Mouse (Mus musculus): ENCODE results near the gene Rpl37. TPM values are rescaled to one million over a fixed set of nuclear protein-coding genes. Genes with fewer than 3 reads are reported as not detected.
A peak's percentile ranks its signal among the peaks of the same experiment; 100 is the strongest.

Gene Rpl37
- polyA plus RNA-seq, 1 experiment from 2014 or later: 520 TPM

GRCm38 (mm10) chr15:5108655-5109040 lies 7.8 kb upstream of the Rpl37 start:
- Histone ChIP-seq H3K9me3 (ENCODE audit: control insufficient read depth) (no peaks in the 10 kb centered on the region), H3K9ac (ENCODE audit: low read depth, low read length) (no peak overlapping the region), H3K4me1 (replicated peaks; ENCODE audit: control insufficient read depth, insufficient read depth, low read length) (no peaks in the 10 kb centered on the region), H3K4me3 (ENCODE audit: low read depth, low read length) (no peak overlapping the region), H3K27ac (ENCODE audit: low read depth, low read length) (no peak overlapping the region), H3K36me3 (ENCODE audit: control insufficient read depth, insufficient read depth) (peaks cover 2% of the 10 kb centered on the region; the same call in 1 of the 2 replicates), H3K4me2 (replicated peaks; ENCODE audit: low read depth) (peak overlapping the region; percentile 52), H3K27me3 (replicated peaks; ENCODE audit: control insufficient read depth, insufficient read depth, low read length) (no peaks in the 10 kb centered on the region)
- 72% methylated on average over 3 of the region's 3 CpGs for whole genome bisulfite sequencing
- no peak for TF ChIP-seq CTCF (IDR thresholded peaks at IDR 0.05; ENCODE audit: low read depth)
- ATAC-seq: no peak

- Histone ChIP-seq H3K9me3 (ENCODE audit: control insufficient read depth) (no peaks in the 10 kb centered on the region), H3K4me2 (replicated peaks; ENCODE audit: low read depth) (no peak overlapping the region), H3K36me3 (ENCODE audit: control insufficient read depth, insufficient read depth) (no peaks in the 10 kb centered on the region), H3K27ac (ENCODE audit: low read depth, low read length) (no peak overlapping the region), H3K4me1 (replicated peaks; ENCODE audit: control insufficient read depth, insufficient read depth, low read length) (no peaks in the 10 kb centered on the region), H3K4me3 (ENCODE audit: low read depth, low read length) (no peak overlapping the region), H3K27me3 (replicated peaks; ENCODE audit: control insufficient read depth, insufficient read depth, low read length) (no peaks in the 10 kb centered on the region), H3K9ac (ENCODE audit: low read depth, low read length) (no peak overlapping the region)
- 81% methylated on average over 3 of the region's 3 CpGs for WGBS
- ATAC-seq: no peak
- no peak for TF ChIP-seq CTCF (IDR thresholded peaks at IDR 0.05; ENCODE audit: low read depth)
Observed at GRCm38 (mm10) chr15:5112651-5113050, 3.8 kb upstream of the Rpl37 start.

- H3K36me3 ChIP-seq (ENCODE audit: control insufficient read depth, insufficient read depth): peaks cover 24% of the 10 kb centered on the region
- no peak for ATAC-seq
- H3K27me3 ChIP-seq (replicated peaks; ENCODE audit: control insufficient read depth, insufficient read depth, low read length): no peaks in the 10 kb centered on the region
- no peak for TF ChIP-seq CTCF (IDR thresholded peaks at IDR 0.05; ENCODE audit: low read depth)
- H3K4me1 ChIP-seq (replicated peaks; ENCODE audit: control insufficient read depth, insufficient read depth, low read length): no peaks in the 10 kb centered on the region
- peak overlapping the region; percentile 88 for H3K27ac ChIP-seq (ENCODE audit: low read depth, low read length)
- H3K4me2 ChIP-seq (replicated peaks; ENCODE audit: low read depth): peak overlapping the region; percentile 57
- WGBS: 50% methylated on average over 8 of the region's 8 CpGs
- no peaks in the 10 kb centered on the region for H3K9me3 ChIP-seq (ENCODE audit: control insufficient read depth)
- H3K9ac ChIP-seq (ENCODE audit: low read depth, low read length): peak overlapping the region; percentile 62; the same call in 1 of the 2 replicates
- peak overlapping the region; percentile 92 for H3K4me3 ChIP-seq (ENCODE audit: low read depth, low read length)
Observed at GRCm38 (mm10) chr15:5115173-5115572, 1.3 kb upstream of the Rpl37 start.

GRCm38 (mm10) chr15:5117031-5117601 lies 671 bp downstream of the Rpl37 start:
- Histone ChIP-seq H3K27me3 (replicated peaks; ENCODE audit: control insufficient read depth, insufficient read depth, low read length) (no peaks in the 10 kb centered on the region), H3K4me1 (replicated peaks; ENCODE audit: control insufficient read depth, insufficient read depth, low read length) (no peaks in the 10 kb centered on the region), H3K9ac (ENCODE audit: low read depth, low read length) (peak overlapping the region; percentile 92), H3K4me2 (replicated peaks; ENCODE audit: low read depth) (peak overlapping the region; percentile 70), H3K27ac (ENCODE audit: low read depth, low read length) (peak overlapping the region; percentile 88), H3K9me3 (ENCODE audit: control insufficient read depth) (no peaks in the 10 kb centered on the region), H3K36me3 (ENCODE audit: control insufficient read depth, insufficient read depth) (peaks cover 43% of the 10 kb centered on the region), H3K4me3 (ENCODE audit: low read depth, low read length) (peak overlapping the region; percentile 92)
- WGBS: 1% methylated on average over 22 of the region's 22 CpGs
- no peak; the same call in 1 of the 2 replicates for ATAC-seq
- TF ChIP-seq CTCF (IDR thresholded peaks at IDR 0.05; ENCODE audit: low read depth): no peak

- Histone ChIP-seq H3K27me3 (replicated peaks; ENCODE audit: control insufficient read depth, insufficient read depth, low read length) (no peaks in the 10 kb centered on the region), H3K4me3 (ENCODE audit: low read depth, low read length) (no peak overlapping the region), H3K36me3 (ENCODE audit: control insufficient read depth, insufficient read depth) (peaks cover 45% of the 10 kb centered on the region), H3K4me2 (replicated peaks; ENCODE audit: low read depth) (no peak overlapping the region), H3K27ac (ENCODE audit: low read depth, low read length) (peak overlapping the region; percentile 15; the same call in 1 of the 2 replicates), H3K4me1 (replicated peaks; ENCODE audit: control insufficient read depth, insufficient read depth, low read length) (no peaks in the 10 kb centered on the region), H3K9me3 (ENCODE audit: control insufficient read depth) (no peaks in the 10 kb centered on the region), H3K9ac (ENCODE audit: low read depth, low read length) (no peak overlapping the region)
- no peak for ATAC-seq
- no peak for TF ChIP-seq CTCF (IDR thresholded peaks at IDR 0.05; ENCODE audit: low read depth)
- 69% methylated on average over 9 of the region's 9 CpGs for WGBS
Observed at GRCm38 (mm10) chr15:5118626-5119025, 2.2 kb downstream of the Rpl37 start.

- no peaks in the 10 kb centered on the region for H3K9me3 ChIP-seq (ENCODE audit: control insufficient read depth)
- peaks cover 47% of the 10 kb centered on the region for H3K36me3 ChIP-seq (ENCODE audit: control insufficient read depth, insufficient read depth)
- ATAC-seq: no peak
- H3K4me1 ChIP-seq (replicated peaks; ENCODE audit: control insufficient read depth, insufficient read depth, low read length): no peaks in the 10 kb centered on the region
- H3K27me3 ChIP-seq (replicated peaks; ENCODE audit: control insufficient read depth, insufficient read depth, low read length): no peaks in the 10 kb centered on the region
- H3K9ac ChIP-seq (ENCODE audit: low read depth, low read length): no peak overlapping the region
- H3K4me3 ChIP-seq (ENCODE audit: low read depth, low read length): no peak overlapping the region
- no peak for TF ChIP-seq CTCF (IDR thresholded peaks at IDR 0.05; ENCODE audit: low read depth)
- H3K4me2 ChIP-seq (replicated peaks; ENCODE audit: low read depth): no peak overlapping the region
- WGBS: 80% methylated on average over 2 of the region's 2 CpGs
- peak overlapping the region; percentile 15; the same call in 1 of the 2 replicates for H3K27ac ChIP-seq (ENCODE audit: low read depth, low read length)
Observed at GRCm38 (mm10) chr15:5119192-5119591, 2.7 kb downstream of the Rpl37 start.

Data from intestine, postnatal 0 days (tissue).